Mouse (Mus musculus) liver, postnatal 0 days (tissue): ENCODE results near the gene Itpr2. TPM values are rescaled to one million over a fixed set of nuclear protein-coding genes. Genes with fewer than 3 reads are reported as not detected.

Experiments used
- ATAC-seq: fragments of 200-750 bp; cut with Nextera tagmentation; 2 replicates; pipeline ENCODE4 v1.8.0; 2017; ENCODE audit warnings: mild to moderate bottlenecking, moderate library complexity
- DNase-seq: peaks from one replicate; pipeline ENCODE4 v3.0.0-alpha.2; 2016
- H3K27ac ChIP-seq: fragments of 300-500 bp; sonication (generic); 2 replicates; pipeline ENCODE4 v1.5.1; 2014; ENCODE audit warnings: antibody characterized with exemption, moderate library complexity, mild to moderate bottlenecking, low read depth
- H3K27me3 ChIP-seq: fragments of 300-500 bp; sonication (generic); 2 replicates; pipeline ENCODE4 v1.6.1; 2014; ENCODE audit warnings: low read length, control low read depth, mixed read lengths; ENCODE audit not compliant: insufficient read depth
- H3K36me3 ChIP-seq: fragments of 300-500 bp; sonication (generic); replicated peaks from 2 replicates; pipeline ENCODE4 v1.6.1; 2014; ENCODE audit warnings: mild to moderate bottlenecking, control low read depth, low read length, moderate library complexity, mixed read lengths; ENCODE audit not compliant: insufficient read depth
- H3K4me1 ChIP-seq: fragments of 300-500 bp; sonication (generic); 2 replicates; pipeline ENCODE4 v1.6.1; 2014; ENCODE audit warnings: antibody characterized with exemption, mild to moderate bottlenecking, control low read depth; ENCODE audit not compliant: insufficient read depth
- H3K4me2 ChIP-seq: fragments of 300-500 bp; sonication (generic); 2 replicates; pipeline ENCODE4 v1.6.1; 2014; ENCODE audit warnings: low read depth, mild to moderate bottlenecking, low read length, moderate library complexity, mixed read lengths
- H3K4me3 ChIP-seq: fragments of 300-500 bp; sonication (generic); 2 replicates; pipeline ENCODE4 v1.5.1; 2014; ENCODE audit warnings: low read depth, low read length
- H3K9ac ChIP-seq: fragments of 300-500 bp; sonication (generic); replicated peaks from 2 replicates; pipeline ENCODE4 v1.6.1; 2014; ENCODE audit warnings: mild to moderate bottlenecking, moderate library complexity
- H3K9me3 ChIP-seq: fragments of 300-500 bp; sonication (generic); 2 replicates; pipeline ENCODE4 v1.6.1; 2016; ENCODE audit warnings: mild to moderate bottlenecking, control low read depth, low read length, mixed read lengths
- CTCF ChIP-seq: sonication (generic); IDR thresholded peaks from 2 replicates; pipeline ENCODE4 v1.5.1; 2016; ENCODE audit warnings: antibody characterized with exemption, low read depth
- EP300 ChIP-seq: IDR thresholded peaks from 2 replicates; pipeline ENCODE4 v1.6.1; 2016; ENCODE audit warnings: antibody characterized with exemption, low read depth, mild to moderate bottlenecking
- WGBS: fragments of 180-500 bp; shearing (Covaris S2); extraction: QIAGEN DNeasy Blood & Tissue Kit; methylation state at CpG from one replicate; pipeline ENCODE4 v1.1.7; 2014; ENCODE audit not compliant: insufficient replicate concordance; 5-methylcytosine and 5-hydroxymethylcytosine counted together
- polyA plus RNA-seq: library from polyadenylated mRNA; unstranded; fragments of >200 nt; fragmentation: Nextera tagmentation; extraction: Ambion mirVana; gene quantifications from 2 replicates; pipeline ENCODE4 v1.2.1, GENCODE M21; 2015

Itpr2 gene
- polyA plus RNA-seq, 1 experiment from 2014 or later, result 13.8 TPM

GRCm38 (mm10) chr6:146114731-146115302 lies 387.2 kb downstream of the Itpr2 start:
- H3K36me3 ChIP-seq, result 0 out of 2 replicates have a peak, but pooled peaks cover 4% of the 10 kb centered on the region
- 47% methylated on average over 12 of the region's 12 CpGs for whole genome bisulfite sequencing
- no peak for DNase-seq
- no peak for ATAC-seq
- no peaks in the 10 kb centered on the region for H3K9me3 ChIP-seq
- H3K27me3 ChIP-seq, result no peaks in the 10 kb centered on the region
- H3K9ac ChIP-seq, result no peak overlapping the region
- H3K27ac ChIP-seq, result no peak overlapping the region
- H3K4me2 ChIP-seq, result no peak overlapping the region
- no peaks in the 10 kb centered on the region; the same call in 1 of the 2 replicates for H3K4me1 ChIP-seq
- TF ChIP-seq EP300 (no peak), CTCF (no peak)
- no peak overlapping the region for H3K4me3 ChIP-seq

GRCm38 (mm10) chr6:146114071-146114470 lies 388.0 kb downstream of the Itpr2 start:
- WGBS, result 79% methylated on average over 3 of the region's 3 CpGs
- H3K4me1 ChIP-seq, result no peaks in the 10 kb centered on the region; the same call in 1 of the 2 replicates
- no peaks in the 10 kb centered on the region for H3K9me3 ChIP-seq
- H3K9ac ChIP-seq, result no peak overlapping the region
- 0 out of 2 replicates have a peak, but pooled peaks cover 4% of the 10 kb centered on the region for H3K36me3 ChIP-seq
- TF ChIP-seq EP300 (no peak), CTCF (no peak)
- DNase-seq, result no peak
- no peak overlapping the region for H3K27ac ChIP-seq
- H3K4me3 ChIP-seq, result no peak overlapping the region
- no peaks in the 10 kb centered on the region for H3K27me3 ChIP-seq
- no peak for ATAC-seq
- no peak overlapping the region for H3K4me2 ChIP-seq

- no peak overlapping the region for H3K4me2 ChIP-seq
- DNase-seq (no peak), ATAC-seq (peak; percentile 36; the same call in 1 of the 2 replicates)
- WGBS, result 65% methylated on average over 4 of the region's 4 CpGs
- H3K27me3 ChIP-seq, result no peaks in the 10 kb centered on the region
- no peak overlapping the region for H3K27ac ChIP-seq
- no peak overlapping the region for H3K4me3 ChIP-seq
- H3K9ac ChIP-seq, result no peak overlapping the region
- 0 out of 2 replicates have a peak, but pooled peaks cover 4% of the 10 kb centered on the region for H3K36me3 ChIP-seq
- TF ChIP-seq CTCF, result no peak
- no peak for TF ChIP-seq EP300
- H3K4me1 ChIP-seq, result no peaks in the 10 kb centered on the region; the same call in 1 of the 2 replicates
- H3K9me3 ChIP-seq, result no peaks in the 10 kb centered on the region
Observed at GRCm38 (mm10) chr6:146113085-146113484, 388.9 kb downstream of the Itpr2 start.

GRCm38 (mm10) chr6:146112211-146112610 lies 389.8 kb downstream of the Itpr2 start:
- TF ChIP-seq EP300 (no peak), CTCF (no peak)
- no peak for ATAC-seq
- 77% methylated on average over 7 of the region's 7 CpGs for WGBS

GRCm38 (mm10) chr6:146111781-146112180 lies 390.2 kb downstream of the Itpr2 start:
- 55% methylated on average over 6 of the region's 6 CpGs for WGBS
- no peak overlapping the region for H3K4me2 ChIP-seq
- no peak overlapping the region for H3K4me3 ChIP-seq
- ATAC-seq (no peak), DNase-seq (no peak)
- H3K36me3 ChIP-seq, result 0 out of 2 replicates have a peak, but pooled peaks cover 4% of the 10 kb centered on the region
- no peaks in the 10 kb centered on the region; the same call in 1 of the 2 replicates for H3K4me1 ChIP-seq
- no peak for TF ChIP-seq EP300
- no peak for TF ChIP-seq CTCF
- no peaks in the 10 kb centered on the region for H3K27me3 ChIP-seq
- H3K9ac ChIP-seq, result no peak overlapping the region
- H3K27ac ChIP-seq, result no peak overlapping the region
- no peaks in the 10 kb centered on the region for H3K9me3 ChIP-seq

More at GRCm38 (mm10) chr6:146112211-146112610, 389.8 kb downstream of the Itpr2 start:
- H3K4me1 ChIP-seq, result no peaks in the 10 kb centered on the region; the same call in 1 of the 2 replicates
- H3K9me3 ChIP-seq, result no peaks in the 10 kb centered on the region
- 0 out of 2 replicates have a peak, but pooled peaks cover 4% of the 10 kb centered on the region for H3K36me3 ChIP-seq
- DNase-seq, result no peak
- no peak overlapping the region for H3K27ac ChIP-seq
- no peak overlapping the region for H3K9ac ChIP-seq
- H3K4me2 ChIP-seq, result no peak overlapping the region
- H3K27me3 ChIP-seq, result no peaks in the 10 kb centered on the region
- H3K4me3 ChIP-seq, result no peak overlapping the region

GRCm38 (mm10) chr6:146110832-146111741 lies 390.9 kb downstream of the Itpr2 start:
- H3K4me3 ChIP-seq, result no peak overlapping the region
- WGBS, result 63% methylated on average over 21 of the region's 21 CpGs
- H3K9ac ChIP-seq, result no peak overlapping the region
- 0 out of 2 replicates have a peak, but pooled peaks cover 4% of the 10 kb centered on the region for H3K36me3 ChIP-seq
- no peaks in the 10 kb centered on the region for H3K27me3 ChIP-seq
- DNase-seq (no peak), ATAC-seq (no peak)
- no peaks in the 10 kb centered on the region; the same call in 1 of the 2 replicates for H3K4me1 ChIP-seq
- TF ChIP-seq CTCF (no peak), EP300 (no peak)
- H3K4me2 ChIP-seq, result no peak overlapping the region
- H3K27ac ChIP-seq, result no peak overlapping the region
- H3K9me3 ChIP-seq, result no peaks in the 10 kb centered on the region
